Mouse (Mus musculus) retina, embryonic 14.5 days (tissue): ENCODE measurements around the gene Wls.

Experiments used
- DNase-seq: peaks from one replicate; pipeline ENCODE4 v3.0.0-alpha.2; 2015; ENCODE audit warnings: low spot score

Wls gene

GRCm38 (mm10) chr3:159917328-159918090 lies 78.0 kb downstream of the Wls start:
- DNase-seq, result no peak
